Mouse (Mus musculus) neural tube, embryonic 14.5 days (tissue): Measurements from ENCODE around the gene Ltf. TPM values are rescaled to one million over a fixed set of nuclear protein-coding genes. Genes with fewer than 3 reads are reported as not detected.

Experiments
- ATAC-seq: fragments of 200-750 bp; cut with Nextera tagmentation; 2 replicates; pipeline ENCODE4 v1.8.0; 2017; ENCODE audit warnings: low read depth, mild to moderate bottlenecking, moderate TSS enrichment, moderate library complexity
- H3K27ac ChIP-seq: fragments of 300-500 bp; sonication (generic); 2 replicates; pipeline ENCODE4 v1.5.1; 2014; ENCODE audit warnings: low read depth, mild to moderate bottlenecking, control low read depth, low read length, moderate library complexity, mixed read lengths
- H3K27me3 ChIP-seq: fragments of 300-500 bp; sonication (generic); 2 replicates; pipeline ENCODE4 v1.6.1; 2014; ENCODE audit warnings: low read length; ENCODE audit not compliant: control insufficient read depth, insufficient read depth
- H3K36me3 ChIP-seq: fragments of 300-500 bp; sonication (generic); 2 replicates; pipeline ENCODE4 v1.6.1; 2014; ENCODE audit warnings: low read length, mixed read lengths; ENCODE audit not compliant: control insufficient read depth, insufficient read depth
- H3K4me1 ChIP-seq: fragments of 300-500 bp; sonication (generic); 2 replicates; pipeline ENCODE4 v1.6.1; 2014; ENCODE audit warnings: low read length; ENCODE audit not compliant: control insufficient read depth, insufficient read depth
- H3K4me2 ChIP-seq: fragments of 300-500 bp; sonication (generic); 2 replicates; pipeline ENCODE4 v1.6.1; 2014; ENCODE audit warnings: mild to moderate bottlenecking, low read depth, low read length, control low read depth
- H3K4me3 ChIP-seq: fragments of 300-500 bp; sonication (generic); 2 replicates; pipeline ENCODE4 v1.5.1; 2014; ENCODE audit warnings: low read depth, low read length, control low read depth, mixed read lengths
- H3K9ac ChIP-seq: fragments of 300-500 bp; sonication (generic); replicated peaks from 2 replicates; pipeline ENCODE4 v1.6.1; 2014; ENCODE audit warnings: low read depth, mild to moderate bottlenecking, control low read depth, low read length, mixed read lengths
- H3K9me3 ChIP-seq: fragments of 300-500 bp; sonication (generic); 2 replicates; pipeline ENCODE4 v1.6.1; 2016; ENCODE audit warnings: low read length; ENCODE audit not compliant: control insufficient read depth
- WGBS: fragments of 180-500 bp; shearing (Covaris S2); extraction: QIAGEN DNeasy Blood & Tissue Kit; methylation state at CpG from one replicate; pipeline ENCODE4 v1.1.7; 2014; 5-methylcytosine and 5-hydroxymethylcytosine counted together
- polyA plus RNA-seq: library from polyadenylated mRNA; unstranded; fragments of >200 nt; fragmentation: Nextera tagmentation; extraction: Ambion mirVana; gene quantifications from 2 replicates; pipeline ENCODE4 v1.2.1, GENCODE M21; 2014

The Ltf gene
- polyA plus RNA-seq, 1 experiment from 2014 or later = 0.29 TPM

GRCm38 (mm10) chr9:111086995-111087606 is 68.0 kb downstream of the Ltf start:
- no peak overlapping the region for H3K27ac ChIP-seq
- WGBS = 29% methylated on average over 3 of the region's 3 CpGs
- H3K27me3 ChIP-seq = no peaks in the 10 kb centered on the region
- peaks cover 3% of the 10 kb centered on the region; the same call in 1 of the 2 replicates for H3K4me1 ChIP-seq
- no peaks in the 10 kb centered on the region for H3K36me3 ChIP-seq
- no peak for ATAC-seq
- no peaks in the 10 kb centered on the region for H3K9me3 ChIP-seq
- no peak overlapping the region for H3K4me3 ChIP-seq
- H3K4me2 ChIP-seq = no peak overlapping the region
- H3K9ac ChIP-seq = no peak overlapping the region

GRCm38 (mm10) chr9:111087960-111088359 is 68.9 kb downstream of the Ltf start:
- Histone ChIP-seq H3K27ac (no peak overlapping the region), H3K9ac (no peak overlapping the region), H3K27me3 (no peaks in the 10 kb centered on the region), H3K4me3 (no peak overlapping the region), H3K9me3 (no peaks in the 10 kb centered on the region), H3K4me1 (peaks cover 3% of the 10 kb centered on the region; the same call in 1 of the 2 replicates), H3K36me3 (no peaks in the 10 kb centered on the region), H3K4me2 (no peak overlapping the region)
- no peak for ATAC-seq
- 20% methylated on average over 5 of the region's 5 CpGs for WGBS

GRCm38 (mm10) chr9:111088886-111089285 is 69.8 kb downstream of the Ltf start:
- WGBS = 31% methylated on average over 7 of the region's 7 CpGs
- no peak overlapping the region for H3K27ac ChIP-seq
- ATAC-seq = no peak

More at GRCm38 (mm10) chr9:111088886-111089285, 69.8 kb downstream of the Ltf start:
- Histone ChIP-seq H3K36me3 (no peaks in the 10 kb centered on the region), H3K4me2 (no peak overlapping the region), H3K4me3 (no peak overlapping the region), H3K4me1 (peaks cover 3% of the 10 kb centered on the region; the same call in 1 of the 2 replicates), H3K9me3 (no peaks in the 10 kb centered on the region), H3K9ac (no peak overlapping the region), H3K27me3 (no peaks in the 10 kb centered on the region)

Other genes starting within 250 kb of the Ltf start
- not detected in 2 replicates for gene Prss42, start 221.1 kb upstream of the Ltf start, polyA plus RNA-seq
- not detected in 2 replicates for gene Prss44, start 205.3 kb upstream of the Ltf start, polyA plus RNA-seq
- gene Prss43, start 192.6 kb upstream of the Ltf start, polyA plus RNA-seq = not detected in 2 replicates
- not detected in 2 replicates for gene Prss45, start 184.7 kb upstream of the Ltf start, polyA plus RNA-seq
- not detected in 2 replicates for gene Prss46, start 174.8 kb upstream of the Ltf start, polyA plus RNA-seq
- 0.24 and 0.43 TPM in 2 replicates for gene Prss50, start 161.3 kb upstream of the Ltf start, polyA plus RNA-seq
- 1.5 and 2.6 TPM in 2 replicates for gene Als2cl, start 139.4 kb upstream of the Ltf start, polyA plus RNA-seq
- gene Tmie, start 139.2 kb upstream of the Ltf start, polyA plus RNA-seq = 1.3 and 3.1 TPM in 2 replicates
- not detected in 2 replicates for gene Fam240a, start 102.4 kb upstream of the Ltf start, polyA plus RNA-seq
- gene Tdgf1, start 73.1 kb upstream of the Ltf start, polyA plus RNA-seq = 0.58 and 0.71 TPM in 2 replicates
- 1.3 and 1.5 TPM in 2 replicates for gene Lrrc2, start 67.7 kb upstream of the Ltf start, polyA plus RNA-seq
- not detected in 2 replicates for gene Rtp3, start 28.7 kb upstream of the Ltf start, polyA plus RNA-seq
- 0.35 and 1.1 TPM in 2 replicates for gene Ccrl2, start 38.2 kb downstream of the Ltf start, polyA plus RNA-seq
- gene Lrrfip2, start 98.3 kb downstream of the Ltf start, polyA plus RNA-seq = 42.5 and 51.8 TPM in 2 replicates